Mouse (Mus musculus) ovary, postnatal 36 days (tissue): ENCODE data around the gene Stap2.

ENCODE experiments used
- DNase-seq: peaks from one replicate; pipeline ENCODE4 v3.0.0; 2022; ENCODE audit warnings: low spot score, mixed read lengths

Gene Stap2

GRCm38 (mm10) chr17:55958918-55959728, 46.3 kb downstream of the Stap2 start, which contains the start of gene Yju2:
Gene Yju2, plus strand, starts transcription at chr17:55959099.
- peak; percentile 89 for DNase-seq

- DNase-seq, result no peak
These were observed 46.8 kb downstream of the Stap2 start for GRCm38 (mm10) chr17:55958584-55958886.

GRCm38 (mm10) chr17:55957726-55958583, 47.4 kb downstream of the Stap2 start:
- no peak for DNase-seq

GRCm38 (mm10) chr17:55957168-55957567, 48.2 kb downstream of the Stap2 start:
- peak; percentile 66 for DNase-seq

- DNase-seq, result no peak
These were observed 48.8 kb downstream of the Stap2 start for GRCm38 (mm10) chr17:55956591-55956990.

- DNase-seq, result peak; percentile 70
These were observed 49.3 kb downstream of the Stap2 start for GRCm38 (mm10) chr17:55956129-55956528.

DNA sequence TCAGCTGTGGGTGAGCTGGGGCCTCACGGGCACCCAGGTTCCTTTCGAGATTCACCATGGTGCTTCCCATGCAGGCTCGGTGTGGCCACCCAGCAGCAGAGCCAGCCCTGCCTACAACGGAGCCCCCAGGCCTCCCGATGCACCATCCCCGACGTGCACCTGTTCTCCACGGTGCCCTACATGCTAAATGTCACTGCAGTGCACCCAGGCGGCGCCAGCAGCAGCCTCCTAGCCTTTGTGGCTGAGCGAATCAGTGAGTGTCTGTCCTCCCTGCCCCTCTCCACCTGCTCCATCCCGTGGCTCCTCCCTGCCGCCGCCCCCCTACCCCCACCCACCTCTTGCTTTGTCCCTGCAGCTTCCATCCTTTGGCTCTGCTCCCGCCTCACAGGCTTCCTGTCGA, 51.2 kb downstream of the Stap2 start:
- no peak for DNase-seq

GRCm38 (mm10) chr17:55953751-55954150, 51.6 kb downstream of the Stap2 start:
- no peak for DNase-seq

DNA sequence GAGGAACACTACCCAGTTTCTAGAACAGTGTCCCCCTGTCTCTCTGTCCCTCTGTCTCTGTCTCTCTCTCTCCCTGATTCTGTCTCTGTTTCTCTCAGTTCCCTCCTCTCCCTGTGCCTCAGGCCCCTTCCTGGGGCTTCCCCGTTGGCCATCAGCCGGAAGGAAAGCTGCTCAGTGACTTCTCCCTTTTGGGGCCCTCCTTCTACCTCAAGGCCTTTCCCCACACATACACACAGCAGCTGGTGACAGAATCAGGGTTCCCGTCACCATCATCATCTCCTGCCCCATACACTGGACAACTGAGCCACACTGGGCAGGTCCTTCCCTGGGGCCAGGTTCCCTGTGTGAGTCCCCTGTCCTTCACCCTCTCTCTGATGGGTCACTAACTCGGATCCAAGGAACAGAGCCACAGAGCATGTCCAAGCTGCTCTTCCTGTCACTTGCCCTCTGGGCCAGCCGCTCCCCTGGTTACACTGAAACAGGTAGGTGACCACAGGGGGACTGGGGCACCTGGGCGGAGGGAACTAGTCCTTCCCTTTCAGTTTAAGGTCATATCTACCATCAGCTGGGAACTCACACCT, 52.8 kb downstream of the Stap2 start, which contains the start of gene Ebi3:
TSS of gene Ebi3 (plus strand) at position 194 of the 581 bp plus-strand sequence.
- no peak for DNase-seq

GRCm38 (mm10) chr17:55952041-55952440, 53.3 kb downstream of the Stap2 start:
- DNase-seq, result no peak

- no peak for DNase-seq
These were observed 54.8 kb downstream of the Stap2 start for GRCm38 (mm10) chr17:55950601-55951000.

- DNase-seq, result no peak
These were observed 56.0 kb downstream of the Stap2 start, which contains the start of gene Zfp119b for GRCm38 (mm10) chr17:55949400-55949799. Gene Zfp119b, minus strand, starts transcription at chr17:55949500.

DNA sequence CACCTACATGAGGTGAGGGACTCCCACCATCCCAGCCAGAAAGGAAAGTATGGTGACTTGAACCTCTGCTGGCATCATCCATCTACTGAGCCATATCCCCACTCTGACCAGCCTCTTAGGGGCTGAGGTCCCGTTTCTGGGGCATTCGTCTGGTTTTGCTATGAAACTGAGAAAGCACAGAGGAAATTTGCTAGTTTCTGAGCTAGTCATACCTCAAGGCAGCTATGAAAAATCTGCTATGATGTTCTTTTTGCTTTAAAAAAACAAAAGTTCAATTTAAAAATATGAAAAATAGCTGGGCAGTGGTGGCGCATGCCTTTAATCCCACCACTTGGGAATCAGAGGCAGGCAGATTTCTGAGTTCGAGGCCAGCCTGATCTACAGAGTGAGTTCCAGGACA, 56.7 kb downstream of the Stap2 start:
- DNase-seq, result no peak
